Mouse (Mus musculus) midbrain, embryonic 16.5 days (tissue): ENCODE data around the gene Mylk3. TPM values are rescaled to one million over a fixed set of nuclear protein-coding genes. Genes with fewer than 3 reads are reported as not detected.
A peak's percentile ranks its signal among the peaks of the same experiment; 100 is the strongest.

Source experiments
- ATAC-seq: fragments of 200-750 bp; cut with Nextera tagmentation; 2 replicates; pipeline ENCODE4 v1.8.0; 2017; ENCODE audit warnings: moderate TSS enrichment
- H3K27ac ChIP-seq: fragments of 300-500 bp; sonication (generic); 2 replicates; pipeline ENCODE4 v1.5.1; 2014; ENCODE audit warnings: mild to moderate bottlenecking, low read length, mixed read lengths
- H3K27me3 ChIP-seq: fragments of 300-500 bp; sonication (generic); 2 replicates; pipeline ENCODE4 v1.6.1; 2014; ENCODE audit warnings: low read depth, low read length, mixed read lengths; ENCODE audit not compliant: control insufficient read depth, insufficient read depth
- H3K36me3 ChIP-seq: fragments of 300-500 bp; sonication (generic); 2 replicates; pipeline ENCODE4 v1.6.1; 2014; ENCODE audit warnings: mild to moderate bottlenecking, low read length, moderate library complexity, mixed read lengths; ENCODE audit not compliant: control insufficient read depth, insufficient read depth
- H3K4me1 ChIP-seq: fragments of 300-500 bp; sonication (generic); 2 replicates; pipeline ENCODE4 v1.6.1; 2014; ENCODE audit warnings: mild to moderate bottlenecking, low read length, mixed read lengths; ENCODE audit not compliant: control insufficient read depth, insufficient read depth
- H3K4me2 ChIP-seq: fragments of 300-500 bp; sonication (generic); 2 replicates; pipeline ENCODE4 v1.6.1; 2014; ENCODE audit warnings: mild to moderate bottlenecking, low read length, mixed read lengths
- H3K4me3 ChIP-seq: fragments of 300-500 bp; sonication (generic); 2 replicates; pipeline ENCODE4 v1.5.1; 2014; ENCODE audit warnings: low read depth, mild to moderate bottlenecking, low read length, moderate library complexity, mixed read lengths
- H3K9ac ChIP-seq: fragments of 300-500 bp; sonication (generic); 2 replicates; pipeline ENCODE4 v1.6.1; 2014; ENCODE audit warnings: low read depth, low read length, mixed read lengths
- H3K9me3 ChIP-seq: fragments of 300-500 bp; sonication (generic); replicated peaks from 2 replicates; pipeline ENCODE4 v1.6.1; 2014; ENCODE audit warnings: mild to moderate bottlenecking, low read length, mixed read lengths; ENCODE audit not compliant: control insufficient read depth, poor library complexity, severe bottlenecking
- WGBS: fragments of 180-500 bp; shearing (Covaris S2); extraction: QIAGEN DNeasy Blood & Tissue Kit; methylation state at CpG from one replicate; pipeline ENCODE4 v1.1.7; 2014; 5-methylcytosine and 5-hydroxymethylcytosine counted together
- polyA plus RNA-seq: library from polyadenylated mRNA; unstranded; fragments of >200 nt; fragmentation: Nextera tagmentation; extraction: Ambion mirVana; gene quantifications from 2 replicates; pipeline ENCODE4 v1.2.1, GENCODE M21; 2015

The Mylk3 gene
- polyA plus RNA-seq, 1 experiment from 2014 or later, result 0.36 TPM

GRCm38 (mm10) chr8:85313036-85313435 is 73.1 kb downstream of the Mylk3 start:
- WGBS, result 81% methylated on average over 3 of the region's 3 CpGs
- H3K36me3 ChIP-seq, result peaks cover 10% of the 10 kb centered on the region; the same call in 1 of the 2 replicates
- H3K4me3 ChIP-seq, result no peak overlapping the region
- no peaks in the 10 kb centered on the region for H3K27me3 ChIP-seq
- no peaks in the 10 kb centered on the region for H3K4me1 ChIP-seq
- no peak overlapping the region for H3K27ac ChIP-seq
- H3K4me2 ChIP-seq, result no peak overlapping the region
- H3K9me3 ChIP-seq, result no peaks in the 10 kb centered on the region; the same call in 1 of the 2 replicates
- no peak for ATAC-seq
- H3K9ac ChIP-seq, result no peak overlapping the region

DNA sequence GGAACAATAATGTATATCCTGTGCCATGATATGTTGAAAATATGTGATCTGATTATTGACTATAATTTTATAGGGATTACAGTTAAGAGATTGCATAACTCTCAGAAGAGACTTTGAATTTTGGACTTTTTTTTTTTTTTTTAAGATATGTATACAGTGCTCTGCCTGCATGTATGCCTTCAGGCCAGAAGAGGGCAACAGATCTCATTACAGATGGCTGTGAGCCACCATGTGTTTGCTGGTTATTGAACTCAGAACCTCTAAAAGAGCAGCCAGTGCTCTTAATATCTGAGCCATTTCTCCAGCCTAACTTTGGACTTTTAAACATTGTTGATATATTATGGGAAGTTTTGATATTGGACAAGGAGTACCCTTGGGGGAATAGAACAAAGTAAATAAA is 74.4 kb downstream of the Mylk3 start:
- Histone ChIP-seq H3K27ac (no peak overlapping the region), H3K36me3 (peaks cover 16% of the 10 kb centered on the region), H3K27me3 (no peaks in the 10 kb centered on the region), H3K9ac (no peak overlapping the region), H3K9me3 (no peaks in the 10 kb centered on the region), H3K4me2 (no peak overlapping the region), H3K4me3 (no peak overlapping the region), H3K4me1 (no peaks in the 10 kb centered on the region)
- no peak for ATAC-seq

DNA sequence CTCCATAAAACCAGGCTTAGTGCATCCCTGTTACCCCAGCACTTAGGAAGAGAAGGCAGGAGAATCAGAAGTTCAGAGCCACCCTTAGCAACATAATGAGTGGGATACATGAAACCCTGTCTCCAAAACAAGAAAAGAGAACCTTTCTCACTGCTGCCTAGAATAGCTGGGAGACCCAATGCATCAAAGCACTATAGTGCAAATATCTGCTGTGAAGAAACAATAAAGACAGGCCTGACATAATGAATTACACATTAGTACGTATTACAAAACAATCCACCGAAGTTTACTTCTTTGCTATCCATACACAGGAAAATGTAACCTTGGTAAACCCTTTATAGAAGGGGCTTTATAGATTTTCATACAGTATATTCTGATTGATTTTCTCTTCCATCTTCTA is 77.6 kb downstream of the Mylk3 start:
- Histone ChIP-seq H3K9me3 (no peaks in the 10 kb centered on the region), H3K4me1 (no peaks in the 10 kb centered on the region), H3K4me3 (no peak overlapping the region), H3K27ac (no peak overlapping the region), H3K9ac (no peak overlapping the region), H3K4me2 (no peak overlapping the region), H3K36me3 (peaks cover 24% of the 10 kb centered on the region), H3K27me3 (no peaks in the 10 kb centered on the region)
- ATAC-seq, result no peak
- WGBS, result 99% methylated on average over 2 of the region's 2 CpGs

DNA sequence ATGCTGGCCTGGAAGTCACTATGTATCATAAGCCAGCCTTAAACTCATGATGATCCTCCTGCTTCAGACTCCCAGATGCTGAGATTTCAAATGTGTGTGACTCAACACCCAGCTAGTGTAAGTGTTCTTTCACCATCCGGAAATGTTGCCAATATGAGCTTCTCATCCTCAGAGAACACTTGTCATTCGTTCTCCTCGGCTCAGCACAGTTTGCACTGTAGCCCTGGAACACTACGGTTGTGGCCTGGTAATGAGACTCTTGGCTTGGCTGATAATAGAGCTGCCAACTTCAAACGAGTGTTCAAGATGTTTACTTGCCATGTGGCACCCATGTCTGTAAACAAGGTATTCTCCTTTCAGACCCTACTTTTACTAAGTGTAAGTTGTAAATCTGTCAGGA is 82.6 kb downstream of the Mylk3 start:
- no peak overlapping the region for H3K4me2 ChIP-seq
- ATAC-seq, result no peak
- WGBS, result 94% methylated on average over 5 of the region's 5 CpGs

DNA sequence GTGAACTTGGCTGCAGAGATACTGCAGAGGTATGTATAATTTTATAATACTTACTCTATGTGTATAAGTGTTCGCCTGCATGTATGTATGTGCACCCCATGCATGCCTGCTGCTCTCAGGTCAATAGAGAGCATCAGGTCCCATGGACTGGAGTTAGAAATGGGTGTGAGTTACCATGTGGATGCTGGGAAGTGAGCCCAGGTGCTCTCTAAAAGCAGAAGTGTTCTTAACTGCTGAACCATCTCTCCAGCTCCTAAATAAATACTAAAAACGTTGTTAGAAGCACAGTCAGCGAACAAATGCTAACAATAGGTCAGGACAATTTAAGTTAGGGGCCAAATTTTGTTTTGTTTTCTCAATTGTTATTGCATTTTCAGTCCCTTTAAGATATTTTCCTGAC is 83.2 kb downstream of the Mylk3 start:
- H3K27me3 ChIP-seq, result no peaks in the 10 kb centered on the region
- peaks cover 19% of the 10 kb centered on the region for H3K4me1 ChIP-seq
- ATAC-seq, result no peak
- H3K4me2 ChIP-seq, result no peak overlapping the region
- H3K36me3 ChIP-seq, result peaks cover 16% of the 10 kb centered on the region
- no peak overlapping the region for H3K4me3 ChIP-seq
- H3K27ac ChIP-seq, result no peak overlapping the region
- H3K9me3 ChIP-seq, result no peaks in the 10 kb centered on the region
- no peak overlapping the region for H3K9ac ChIP-seq
- WGBS, result 98% methylated on average over 3 of the region's 3 CpGs

More for the DNA sequence above, 82.6 kb downstream of the Mylk3 start:
- no peaks in the 10 kb centered on the region for H3K9me3 ChIP-seq
- no peaks in the 10 kb centered on the region for H3K27me3 ChIP-seq
- peaks cover 14% of the 10 kb centered on the region for H3K4me1 ChIP-seq
- no peak overlapping the region for H3K4me3 ChIP-seq
- H3K27ac ChIP-seq, result no peak overlapping the region
- no peak overlapping the region for H3K9ac ChIP-seq
- peaks cover 22% of the 10 kb centered on the region for H3K36me3 ChIP-seq

- no peaks in the 10 kb centered on the region for H3K27me3 ChIP-seq
- no peaks in the 10 kb centered on the region for H3K9me3 ChIP-seq
- H3K36me3 ChIP-seq, result peaks cover 11% of the 10 kb centered on the region
- no peak overlapping the region for H3K27ac ChIP-seq
- no peak for ATAC-seq
- WGBS, result 31% methylated on average over 1 of the region's 1 CpGs
- H3K4me1 ChIP-seq, result peaks cover 28% of the 10 kb centered on the region
- H3K4me2 ChIP-seq, result no peak overlapping the region
- H3K4me3 ChIP-seq, result no peak overlapping the region
- H3K9ac ChIP-seq, result no peak overlapping the region
Observed at GRCm38 (mm10) chr8:85301941-85302340, 84.2 kb downstream of the Mylk3 start.

DNA sequence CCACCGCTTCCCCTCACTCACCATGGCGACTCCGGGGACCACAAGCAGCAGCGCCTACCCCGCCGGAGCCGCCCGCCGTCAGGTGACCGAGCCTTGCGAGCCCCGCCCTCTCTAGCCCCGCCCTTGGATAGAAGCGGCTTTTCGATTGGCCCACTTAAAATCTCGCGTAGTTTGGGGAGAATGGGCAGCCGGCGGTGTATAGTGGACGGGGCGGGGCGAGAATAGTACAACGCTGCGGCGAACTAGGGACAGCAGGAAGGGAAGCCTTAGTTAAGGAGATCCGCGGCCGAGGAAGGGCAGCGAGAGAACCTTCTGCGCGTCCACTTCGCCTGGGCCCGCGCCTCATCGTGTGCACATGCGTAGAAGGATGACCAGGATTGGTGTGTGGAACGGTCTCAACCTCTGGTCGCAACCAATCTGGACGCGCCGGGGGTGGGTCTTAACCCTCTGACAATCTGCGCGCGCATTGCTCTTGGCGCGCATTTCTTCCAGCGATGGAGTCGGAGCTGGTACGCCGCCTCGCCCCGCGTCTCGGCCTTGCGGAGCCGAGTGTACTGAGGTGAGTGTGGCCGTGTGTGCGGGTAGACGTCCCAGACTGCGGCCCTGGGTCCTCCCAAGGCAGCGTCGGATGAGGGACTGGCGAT is 86.6 kb downstream of the Mylk3 start, which contains the start of the genes Orc6 and Vps35:
Gene Orc6, plus strand, starts transcription at position 199 of the 644 bp plus-strand sequence.
Gene Vps35, minus strand, starts transcription at position 369 of the 644 bp plus-strand sequence.
- Histone ChIP-seq H3K9me3 (no peaks in the 10 kb centered on the region), H3K4me2 (peak within 1 kb of the TSS; percentile 75), H3K4me1 (peaks cover 28% of the 10 kb centered on the region), H3K4me3 (peak within 1 kb of the TSS; percentile 95), H3K27ac (peak within 1 kb of the TSS; percentile 99), H3K36me3 (peaks cover 6% of the 10 kb centered on the region; the same call in 1 of the 2 replicates), H3K9ac (peak within 1 kb of the TSS; percentile 90), H3K27me3 (no peaks in the 10 kb centered on the region)
- peak; percentile 99 for ATAC-seq
- WGBS, result under 1% methylated on average over 62 of the region's 63 CpGs

- WGBS, result under 1% methylated on average over 51 of the region's 53 CpGs
Observed at GRCm38 (mm10) chr8:85298600-85299433, 87.3 kb downstream of the Mylk3 start.

DNA sequence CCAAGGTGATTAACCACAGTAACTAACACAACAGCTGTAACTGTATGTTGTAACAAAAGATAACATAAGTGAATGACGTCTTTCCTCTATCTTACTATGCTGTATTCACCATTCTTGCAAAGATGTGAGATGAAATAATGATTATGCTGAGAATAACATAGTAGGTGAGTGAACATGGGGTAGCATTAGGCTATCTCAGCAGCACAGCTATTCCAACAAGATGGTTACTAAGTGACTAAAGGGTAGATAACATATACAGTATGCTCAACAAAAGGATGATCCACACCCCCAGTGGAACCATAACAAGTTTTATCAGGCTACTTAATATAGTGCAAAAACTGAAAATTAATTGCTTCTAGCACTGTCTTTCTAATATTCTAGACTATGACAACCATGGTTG is 99.3 kb downstream of the Mylk3 start:
- Histone ChIP-seq H3K27me3 (no peaks in the 10 kb centered on the region), H3K4me2 (no peak overlapping the region), H3K4me3 (no peak overlapping the region), H3K9me3 (no peaks in the 10 kb centered on the region), H3K9ac (no peak overlapping the region), H3K36me3 (peaks cover 26% of the 10 kb centered on the region), H3K4me1 (no peaks in the 10 kb centered on the region), H3K27ac (no peak overlapping the region)
- no peak for ATAC-seq
- 100% methylated on average over 1 of the region's 1 CpGs for WGBS

More at GRCm38 (mm10) chr8:85298600-85299433, 87.3 kb downstream of the Mylk3 start:
- H3K27me3 ChIP-seq, result no peaks in the 10 kb centered on the region
- H3K4me2 ChIP-seq, result peak overlapping the region; percentile 75
- peak overlapping the region; percentile 90 for H3K9ac ChIP-seq
- H3K27ac ChIP-seq, result peak overlapping the region; percentile 99
- ATAC-seq, result peak; percentile 65
- peak overlapping the region; percentile 95 for H3K4me3 ChIP-seq
- no peaks in the 10 kb centered on the region for H3K9me3 ChIP-seq
- H3K36me3 ChIP-seq, result 0 out of 2 replicates have a peak, but pooled peaks cover 4% of the 10 kb centered on the region
- peaks cover 28% of the 10 kb centered on the region for H3K4me1 ChIP-seq
